Mouse (Mus musculus) regulatory T cell (primary cell): ENCODE results near the gene Gpx1.

Source experiments
- in situ Hi-C: fragments of 300-600 bp; cut with MboI, MseI; formaldehyde crosslinking; loops from one replicate; pipeline ENCODE4 v1.15.1; 2025; ENCODE audit warnings: high pct_unique_total_duplicates

Gene Gpx1

GRCm38 (mm10) chr9:108338886-108339781, at the start of gene Gpx1:
Gene Gpx1, plus strand, starts transcription at chr9:108338903.
- in situ Hi-C loops: no loop called here

DNA sequence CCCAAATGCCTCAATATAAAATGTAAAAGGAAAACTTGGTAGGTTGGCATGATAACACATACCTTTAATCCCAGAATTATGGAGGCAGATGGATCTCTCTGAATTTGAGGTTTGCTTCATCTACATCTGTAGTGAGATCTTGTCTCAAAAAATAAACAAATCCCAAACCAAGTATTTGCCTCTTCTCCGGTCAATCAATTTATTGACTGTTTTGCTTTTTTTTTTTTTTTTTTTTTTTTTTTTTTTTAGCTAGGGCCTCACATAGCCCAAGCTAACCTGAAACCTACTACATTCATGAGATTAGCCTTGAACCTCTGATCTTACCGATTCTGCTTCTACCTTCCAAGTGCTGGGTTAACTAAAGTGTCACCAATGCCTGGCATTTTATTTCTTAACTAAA, 49.4 kb upstream of the Gpx1 start:
- in situ Hi-C loops: no loop called here

DNA sequence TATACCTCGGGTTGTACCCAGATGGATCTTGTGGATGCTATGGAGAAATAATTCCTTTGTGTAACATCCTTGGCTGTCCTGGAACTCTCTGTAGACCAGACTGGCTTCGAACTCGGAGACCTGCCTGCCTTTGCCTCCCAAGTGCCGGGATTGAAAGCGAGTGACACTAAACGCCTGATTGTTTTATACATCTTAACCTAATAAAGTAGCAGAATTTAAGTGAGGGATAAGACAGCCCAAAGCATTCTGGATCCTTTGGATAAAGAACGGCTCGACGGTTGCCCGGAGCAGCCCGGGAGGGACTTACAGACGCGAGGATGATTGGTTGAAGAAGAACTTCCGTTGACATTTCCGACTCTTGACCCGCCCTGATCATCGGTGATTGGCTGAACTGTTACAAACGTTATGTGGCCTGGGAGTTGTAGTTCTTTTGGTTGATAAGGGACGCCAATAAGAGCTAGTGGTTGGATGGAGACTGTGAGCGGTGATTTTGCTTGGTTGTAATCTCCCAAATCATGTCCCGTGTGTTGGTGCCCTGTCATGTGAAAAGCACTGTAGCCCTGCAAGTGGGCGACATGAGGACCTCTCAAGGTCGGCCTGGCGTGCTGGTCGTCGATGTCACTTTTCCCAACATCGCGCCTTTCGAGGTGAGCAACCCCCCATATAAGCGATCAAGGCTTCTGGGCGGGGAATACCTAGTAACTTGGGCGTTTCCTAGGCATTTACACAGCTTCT, 48.5 kb upstream of the Gpx1 start, which contains the start of gene Nicn1:
Gene Nicn1 (plus strand): TSS at position 414 of the 735 bp plus-strand sequence.
- in situ Hi-C loops: no loop called here

DNA sequence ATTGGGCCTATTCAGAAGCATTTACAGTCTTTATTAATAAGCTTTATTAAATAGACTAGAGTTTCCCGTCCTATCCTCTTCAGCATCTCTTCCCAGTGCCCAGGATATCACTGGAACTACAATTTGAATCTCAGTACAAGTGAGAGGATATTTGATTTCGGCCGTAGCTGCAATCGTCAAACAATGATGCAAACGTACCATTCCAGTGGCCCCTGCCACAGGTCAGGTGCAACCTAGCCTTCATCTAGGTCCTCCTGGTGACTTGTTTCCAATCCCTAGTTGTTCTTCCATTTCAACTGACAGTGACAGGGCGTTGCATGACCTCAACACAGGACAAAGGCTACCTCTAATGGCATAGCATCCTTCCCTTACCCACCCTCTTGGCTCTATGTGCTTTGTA, 47.9 kb upstream of the Gpx1 start:
- in situ Hi-C loops: no loop called here

DNA sequence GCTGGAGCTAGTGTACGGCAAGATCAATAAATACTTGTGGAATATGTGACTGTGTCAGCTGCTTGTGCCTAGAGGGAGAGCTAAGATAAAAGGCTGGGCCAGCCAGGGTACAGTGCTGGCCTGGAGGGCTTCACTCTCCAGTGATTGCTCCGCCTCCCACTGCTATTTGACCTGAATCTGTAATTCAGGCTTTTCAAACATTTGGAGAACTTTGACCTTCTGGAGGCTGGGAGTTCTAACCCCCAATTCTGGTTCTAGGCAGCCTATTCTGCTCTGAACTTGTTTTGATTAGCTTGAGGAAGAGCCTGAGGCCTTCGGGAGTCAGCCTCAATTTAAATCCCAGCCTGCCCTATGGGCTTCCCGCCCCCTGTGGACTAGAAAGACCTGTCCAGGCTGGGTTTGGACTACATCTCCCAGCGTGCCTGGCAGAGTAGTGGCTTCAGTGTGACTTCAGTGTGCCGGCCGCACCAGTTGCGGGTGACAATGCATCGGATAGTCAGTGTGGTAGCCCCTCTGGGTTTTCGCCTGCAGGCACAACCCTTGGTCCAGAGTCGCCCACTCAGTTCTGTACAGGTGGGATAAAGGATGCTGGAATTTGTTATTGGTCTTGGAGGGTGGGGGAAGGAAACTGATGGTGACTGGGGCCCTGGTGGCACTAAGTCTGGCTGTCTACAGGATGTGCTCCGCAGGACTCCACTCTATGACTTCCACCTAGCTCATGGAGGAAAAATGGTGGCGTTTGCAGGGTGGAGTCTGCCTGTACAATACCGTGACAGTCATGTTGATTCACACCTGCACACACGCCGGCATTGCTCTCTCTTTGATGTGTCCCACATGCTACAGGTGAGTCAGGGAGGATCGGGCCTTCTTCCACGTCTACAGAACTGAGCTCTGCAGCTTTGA, 42.0 kb upstream of the Gpx1 start, which contains the start of gene Amt:
Gene Amt (plus strand): TSS at position 401 of the 903 bp plus-strand sequence.
- in situ Hi-C loops: no loop called here

DNA sequence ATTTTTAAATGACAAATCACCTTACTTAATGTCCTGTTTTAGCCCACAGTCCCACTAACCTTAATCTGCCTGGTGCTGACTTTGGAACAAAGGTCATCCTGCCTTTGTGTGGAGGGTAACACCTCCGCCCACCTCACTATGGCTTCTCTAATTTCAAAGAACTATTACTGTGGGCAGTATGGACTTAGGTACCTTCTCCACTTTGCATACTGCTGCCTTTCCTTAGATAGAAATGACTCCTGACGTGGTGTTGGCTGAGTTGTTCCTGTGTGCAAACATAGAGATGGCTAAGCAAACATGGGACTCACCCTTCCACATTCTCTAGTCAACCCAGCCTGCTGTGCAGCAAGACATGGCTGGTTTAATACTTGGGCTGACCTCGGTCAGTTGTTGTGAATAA, 36.9 kb upstream of the Gpx1 start:
- in situ Hi-C loops: loop anchor here (25.0 kb wide), 1 partner anchor 990 kb away; no protein-coding TSS in a partner anchor

- in situ Hi-C loops: loop anchor here (5.0 to 25.0 kb wide), 2 partner anchors 38 to 992 kb away; no protein-coding TSS in a partner anchor
Observed at GRCm38 (mm10) chr9:108304716-108305115, 34.0 kb upstream of the Gpx1 start.

- in situ Hi-C loops: loop anchor here (5.0 to 25.0 kb wide), 2 partner anchors 37 to 993 kb away; no protein-coding TSS in a partner anchor
Observed at GRCm38 (mm10) chr9:108305170-108305569, 33.5 kb upstream of the Gpx1 start.

GRCm38 (mm10) chr9:108305629-108306520, 32.8 kb upstream of the Gpx1 start, which contains the start of the genes Rhoa and Tcta:
Gene Rhoa, plus strand, starts transcription at chr9:108306129.
Gene Tcta, minus strand, starts transcription at chr9:108306160.
- in situ Hi-C loops: loop anchor here (5.0 to 25.0 kb wide), 2 partner anchors 36 to 994 kb away; no protein-coding TSS in a partner anchor

- in situ Hi-C loops: loop anchor here (5.0 to 25.0 kb wide), 2 partner anchors 36 to 994 kb away; no protein-coding TSS in a partner anchor
Observed at GRCm38 (mm10) chr9:108306571-108306980, 32.1 kb upstream of the Gpx1 start.

DNA sequence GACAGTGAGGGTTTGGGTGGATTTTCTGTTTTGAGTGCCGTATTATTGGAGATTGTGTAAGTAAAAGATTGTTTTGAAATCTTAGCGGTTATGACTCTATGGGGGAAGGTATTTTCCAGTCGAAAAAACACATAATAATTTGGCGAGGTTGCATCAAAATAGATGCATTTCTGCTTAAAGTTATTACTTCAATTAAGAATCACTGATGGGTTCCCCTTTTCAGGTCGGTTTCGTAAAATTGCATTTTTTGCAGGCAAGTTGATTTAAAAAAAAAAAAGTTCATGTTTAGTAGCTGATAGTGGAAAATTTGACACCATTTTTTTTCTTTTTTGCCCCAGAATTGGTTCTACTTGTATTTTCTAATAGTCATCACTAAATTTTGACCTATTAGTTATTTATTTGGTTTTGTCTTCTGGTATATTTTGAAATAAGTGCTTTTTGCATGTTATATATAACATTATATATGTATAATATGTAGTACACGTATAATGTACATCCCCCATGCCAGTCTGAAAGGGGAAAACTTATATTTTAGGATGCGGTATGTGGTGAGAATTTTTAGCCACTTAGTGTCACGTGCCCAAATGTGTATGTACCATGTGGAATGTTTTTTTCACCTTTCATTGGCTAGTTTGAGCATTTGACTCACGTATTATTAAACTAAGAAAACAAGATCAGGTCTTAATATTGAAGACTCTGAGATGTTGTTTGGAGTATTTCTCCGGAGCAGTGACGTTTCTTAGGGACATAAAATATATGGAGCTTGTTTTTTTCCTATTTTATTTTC, 31.5 kb upstream of the Gpx1 start:
- in situ Hi-C loops: loop anchor here (5.0 to 25.0 kb wide), 2 partner anchors 35 to 995 kb away; no protein-coding TSS in a partner anchor

DNA sequence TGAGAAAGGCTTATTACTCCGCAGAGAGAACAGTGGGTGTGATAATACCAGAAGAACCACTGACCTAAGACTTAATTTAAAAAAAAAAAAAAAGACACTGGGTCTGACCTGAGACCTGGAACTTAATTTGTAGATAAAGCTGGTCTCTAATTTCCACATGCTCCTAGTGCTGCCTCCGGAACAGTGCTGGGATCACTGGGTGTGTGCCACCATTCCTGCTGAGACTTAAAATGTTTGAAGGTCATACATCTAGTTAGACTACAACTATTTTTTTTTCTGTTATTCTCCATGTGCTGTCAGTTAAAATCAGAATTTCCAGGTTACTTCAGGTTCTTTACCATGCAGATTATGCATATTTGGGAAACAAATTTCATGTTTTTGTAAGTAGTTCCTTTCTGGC, 30.6 kb upstream of the Gpx1 start:
- in situ Hi-C loops: loop anchor here (5.0 to 25.0 kb wide), 2 partner anchors 34 to 996 kb away; no protein-coding TSS in a partner anchor

DNA sequence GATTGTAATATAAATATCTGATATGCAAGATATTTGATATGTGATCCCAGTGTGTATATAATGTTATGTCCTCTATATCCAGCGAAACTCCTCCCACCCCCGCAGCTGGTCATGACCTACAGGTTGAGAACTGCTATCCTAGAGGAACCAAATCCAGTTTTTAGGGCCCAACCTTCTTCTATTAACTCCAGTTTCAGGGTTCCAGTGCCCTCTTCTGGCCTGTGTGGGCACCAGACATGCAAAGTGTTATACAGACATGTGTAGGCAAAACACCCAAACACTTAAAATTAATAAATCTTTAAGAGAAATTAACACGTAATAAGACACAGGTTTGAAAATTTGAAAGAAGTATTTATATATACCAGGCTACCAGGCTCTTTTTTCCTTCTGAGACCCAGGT, 21.1 kb upstream of the Gpx1 start:
- in situ Hi-C loops: loop anchor here (25.0 kb wide), 1 partner anchor 1005 kb away; no protein-coding TSS in a partner anchor

DNA sequence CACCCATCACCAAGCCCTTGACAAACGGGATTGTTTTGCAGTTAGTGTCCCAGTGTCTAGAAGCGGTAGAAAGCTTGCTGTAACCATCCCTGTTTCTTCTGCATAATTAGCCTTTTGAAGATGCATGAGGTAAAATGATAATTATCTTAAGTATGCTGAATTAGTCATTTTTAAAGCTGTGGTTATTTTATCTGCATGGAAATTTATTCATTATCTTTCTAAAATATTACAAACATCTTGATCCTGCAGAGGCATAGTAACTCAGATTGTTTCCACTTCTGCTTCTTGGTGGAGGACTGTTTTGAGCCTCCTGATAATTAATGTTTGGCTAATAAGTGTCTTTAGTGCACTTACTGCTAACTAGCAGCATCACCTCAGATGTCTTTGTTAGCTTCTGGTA, 20.2 kb upstream of the Gpx1 start:
- in situ Hi-C loops: loop anchor here (25.0 kb wide), 1 partner anchor 1006 kb away; no protein-coding TSS in a partner anchor

DNA sequence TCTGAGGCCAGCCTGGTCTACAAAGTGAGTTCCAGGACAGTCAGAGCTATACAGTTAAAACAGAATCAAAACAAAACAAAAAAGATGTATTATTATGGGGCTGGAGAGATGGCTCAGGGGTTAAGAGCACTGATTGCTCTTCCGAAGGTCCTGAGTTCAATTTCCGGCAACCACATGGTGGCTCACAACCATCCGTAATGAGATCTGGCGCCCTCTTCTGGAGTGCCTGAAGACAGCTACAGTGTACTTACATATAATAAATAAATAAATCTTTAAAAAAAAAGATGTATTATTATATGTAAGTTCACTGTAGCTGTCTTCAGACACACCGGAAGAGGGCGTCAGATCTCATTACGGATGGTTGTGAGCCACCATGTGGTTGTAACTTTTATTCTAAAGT, 16.6 kb upstream of the Gpx1 start:
- in situ Hi-C loops: loop anchor here (25.0 kb wide), 1 partner anchor 1010 kb away; no protein-coding TSS in a partner anchor

DNA sequence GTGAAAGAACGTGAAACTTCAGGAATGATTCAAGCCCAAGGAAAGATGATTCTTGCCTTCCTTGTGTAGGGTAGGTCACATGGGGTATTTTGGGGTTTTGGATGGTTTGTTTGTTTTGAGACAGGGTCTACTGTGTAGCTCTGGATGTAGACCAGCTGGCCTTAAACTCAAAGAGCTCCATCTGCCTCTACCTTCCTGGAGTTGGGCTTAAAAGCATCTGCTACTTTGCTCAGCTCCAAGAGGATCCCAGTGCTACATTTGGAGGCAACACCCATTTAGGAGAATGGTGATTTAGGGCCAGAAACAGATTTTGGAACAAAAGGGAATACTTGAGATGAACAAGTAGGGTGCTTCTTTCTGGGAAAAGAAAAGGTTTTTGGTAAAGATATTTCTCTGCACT, 13.9 kb upstream of the Gpx1 start:
- in situ Hi-C loops: loop anchor here (25.0 kb wide), 1 partner anchor 1012 kb away; no protein-coding TSS in a partner anchor

DNA sequence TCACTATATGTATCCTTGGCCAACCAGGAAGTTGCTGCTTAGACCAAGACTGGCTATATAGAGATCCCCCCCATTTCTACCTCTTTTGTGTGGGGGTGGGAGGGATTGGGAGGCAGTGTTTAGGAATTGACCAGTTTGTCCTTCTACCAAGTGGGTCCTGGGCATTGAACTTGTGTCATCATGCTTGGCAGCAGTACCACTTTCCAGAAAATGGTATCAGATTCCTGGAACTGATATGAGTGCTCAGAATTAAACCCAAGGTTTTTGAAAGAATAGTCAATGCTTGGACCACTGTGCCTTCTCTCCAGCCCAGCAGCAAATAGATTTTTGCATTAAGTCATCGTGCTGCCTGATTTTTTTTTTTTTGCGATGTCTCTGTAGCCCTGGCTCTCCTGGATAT, 12.9 kb upstream of the Gpx1 start:
- in situ Hi-C loops: no loop called here

- in situ Hi-C loops: no loop called here
Observed at GRCm38 (mm10) chr9:108337848-108338550, 704 bp upstream of the Gpx1 start.
